Mouse (Mus musculus) ovary, postnatal 10 days (tissue): Measurements from ENCODE around the gene Cntn6.

Experiments used
- DNase-seq: peaks from one replicate; pipeline ENCODE4 v3.0.0; 2022; ENCODE audit warnings: low spot score

Cntn6 gene

DNA sequence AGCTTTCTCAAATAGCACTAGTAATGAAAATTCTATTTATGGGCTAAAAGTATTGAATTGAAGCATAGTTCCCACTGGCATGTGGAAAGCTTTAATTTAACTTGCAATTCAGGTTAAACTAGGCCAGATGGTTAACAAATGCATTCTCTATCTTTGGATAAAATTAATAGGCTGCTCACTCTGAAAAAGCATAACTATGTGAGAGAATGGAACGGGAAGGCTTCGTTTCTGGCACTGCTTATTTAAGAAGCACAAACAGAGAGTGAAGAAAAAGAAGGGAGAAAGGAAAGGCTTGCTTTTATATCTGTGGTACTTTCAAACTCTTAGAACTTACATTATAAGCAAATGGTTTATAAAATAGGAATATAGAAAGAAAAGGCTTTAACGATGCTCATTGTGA is 268.6 kb downstream of the Cntn6 start:
- no peak for DNase-seq

DNA sequence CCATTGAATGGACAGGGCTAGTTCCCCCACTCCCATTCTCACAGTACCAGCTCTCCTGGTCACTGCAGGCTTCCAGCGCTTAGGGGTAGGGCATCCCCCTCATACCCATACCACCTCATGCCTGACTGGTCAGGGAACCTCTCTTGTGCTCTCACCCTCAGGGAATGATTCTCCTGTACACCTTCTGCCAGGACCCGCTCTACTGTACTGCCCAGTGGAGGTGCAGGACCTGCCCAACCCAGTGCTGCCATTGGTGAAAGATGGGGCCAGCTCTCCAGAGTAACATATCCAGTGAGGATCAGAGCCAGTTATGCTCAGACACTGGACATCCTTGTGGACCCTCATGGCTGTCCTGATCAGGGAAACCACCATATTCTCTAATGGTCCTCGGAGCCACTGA is 291.3 kb downstream of the Cntn6 start:
- DNase-seq, result no peak

DNA sequence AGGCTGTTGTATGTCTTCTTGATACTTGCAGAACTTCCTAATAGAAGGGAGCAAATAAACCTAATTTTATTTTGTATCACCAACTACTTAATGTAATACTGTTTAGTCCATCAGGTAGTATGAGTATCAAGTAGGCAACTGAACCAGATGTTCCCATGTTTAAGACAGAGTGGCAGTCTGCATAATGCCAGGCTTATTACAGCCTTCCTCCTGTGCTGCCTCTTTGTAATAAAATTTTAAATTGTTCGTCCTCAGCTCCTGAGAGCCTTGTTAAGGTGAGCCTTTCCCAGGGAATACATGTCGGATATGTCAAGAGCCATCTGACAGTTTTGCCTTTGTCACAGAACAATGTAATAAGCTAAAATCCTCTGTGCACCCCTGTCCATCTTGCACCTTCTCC is 294.9 kb downstream of the Cntn6 start:
- DNase-seq, result no peak

DNA sequence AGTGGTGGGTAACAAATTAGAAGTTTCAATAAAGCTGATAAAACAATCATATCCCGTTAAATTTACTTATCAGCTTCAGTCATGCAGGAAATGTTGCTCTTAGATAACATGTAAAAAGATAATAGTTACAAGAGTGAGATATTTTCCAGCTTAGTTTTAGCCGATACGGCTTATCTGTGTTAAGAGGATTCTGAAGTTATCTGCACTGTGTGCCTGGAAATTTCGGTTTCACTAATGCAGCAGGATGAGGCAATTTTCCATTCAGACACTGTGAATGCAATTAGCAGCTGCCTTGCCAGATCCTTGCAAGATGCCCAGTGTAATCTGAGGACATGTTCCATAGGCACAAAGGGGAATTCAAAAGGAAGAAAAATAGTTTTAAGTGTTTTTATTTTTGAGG is 315.9 kb downstream of the Cntn6 start:
- DNase-seq, result no peak

GRCm38 (mm10) chr6:104815610-104816009 is 323.0 kb downstream of the Cntn6 start:
- DNase-seq, result no peak

- no peak for DNase-seq
These were observed 387.1 kb downstream of the Cntn6 start for GRCm38 (mm10) chr6:104879711-104880110.

GRCm38 (mm10) chr6:104884021-104884420 is 391.4 kb downstream of the Cntn6 start:
- DNase-seq, result no peak

GRCm38 (mm10) chr6:104885829-104886228 is 393.2 kb downstream of the Cntn6 start:
- no peak for DNase-seq

DNA sequence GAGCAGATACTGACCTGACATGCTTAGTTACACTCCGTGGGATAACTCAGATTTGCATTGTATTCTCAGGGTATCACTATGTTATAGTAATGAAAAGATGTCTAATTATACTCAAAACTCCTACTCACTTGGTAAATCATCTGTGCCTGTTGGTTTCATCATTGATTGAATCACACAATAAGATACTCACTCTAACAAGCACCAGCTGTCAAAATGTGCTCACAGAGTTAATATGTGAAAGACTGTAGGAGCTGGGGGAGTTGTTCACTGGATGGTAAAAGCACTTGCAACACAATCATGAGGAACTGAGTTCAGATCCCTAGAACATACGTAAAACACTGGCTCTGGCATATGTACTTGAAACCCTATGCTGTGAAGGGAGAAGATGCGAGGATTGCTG is 398.5 kb downstream of the Cntn6 start:
- no peak for DNase-seq
